Mouse (Mus musculus) brain, adult 2 months (tissue): ENCODE data around the gene Ubb.

Experiments
- DNase-seq: peaks from one replicate; pipeline ENCODE4 v3.0.0; 2011; ENCODE audit warnings: low read depth, low spot score

The Ubb gene

DNA sequence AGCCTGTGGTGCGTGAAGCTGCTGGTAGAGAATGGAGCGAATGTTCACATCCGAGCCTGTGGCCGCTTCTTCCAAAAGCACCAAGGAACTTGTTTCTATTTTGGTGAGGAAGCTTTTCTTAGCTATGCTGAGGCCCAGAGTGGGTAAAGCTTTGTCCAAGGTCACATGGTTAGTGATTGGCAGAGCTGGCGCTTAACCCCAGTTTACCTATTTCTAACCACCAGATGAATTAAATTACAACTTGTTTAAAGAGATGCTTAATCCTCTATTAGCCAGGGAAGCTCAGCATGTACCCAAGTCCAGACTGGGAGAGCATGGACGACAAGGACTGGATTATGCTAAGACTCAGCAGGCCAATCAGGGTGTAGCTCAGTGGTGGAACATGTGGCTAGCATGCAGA, 32.1 kb downstream of the Ubb start:
- no peak for DNase-seq

DNA sequence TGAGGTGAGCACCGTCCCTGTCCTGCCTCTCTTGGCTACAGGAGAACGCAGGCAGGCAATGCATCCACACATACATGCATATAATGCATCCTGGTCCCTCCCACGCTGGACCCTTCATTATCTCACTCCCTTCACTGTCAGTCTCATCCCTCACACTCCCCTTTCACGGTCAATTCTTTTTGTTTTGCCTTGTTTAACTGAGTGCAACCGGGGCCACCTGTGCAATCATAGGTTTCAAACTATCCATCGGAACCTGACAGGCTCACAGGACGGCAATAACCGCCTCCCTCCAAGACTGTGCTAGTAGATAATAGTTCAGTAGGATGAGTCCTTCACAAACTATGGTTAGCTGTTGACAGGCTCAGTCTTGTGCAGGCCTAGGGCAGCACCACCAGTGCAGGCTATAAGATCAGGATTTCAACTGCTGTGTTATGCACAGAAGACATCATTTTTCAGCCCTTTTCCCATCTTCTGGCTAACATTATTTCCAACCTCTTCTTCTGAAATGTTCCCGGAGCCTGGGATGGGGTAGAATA, 33.8 kb downstream of the Ubb start:
- no peak for DNase-seq

DNA sequence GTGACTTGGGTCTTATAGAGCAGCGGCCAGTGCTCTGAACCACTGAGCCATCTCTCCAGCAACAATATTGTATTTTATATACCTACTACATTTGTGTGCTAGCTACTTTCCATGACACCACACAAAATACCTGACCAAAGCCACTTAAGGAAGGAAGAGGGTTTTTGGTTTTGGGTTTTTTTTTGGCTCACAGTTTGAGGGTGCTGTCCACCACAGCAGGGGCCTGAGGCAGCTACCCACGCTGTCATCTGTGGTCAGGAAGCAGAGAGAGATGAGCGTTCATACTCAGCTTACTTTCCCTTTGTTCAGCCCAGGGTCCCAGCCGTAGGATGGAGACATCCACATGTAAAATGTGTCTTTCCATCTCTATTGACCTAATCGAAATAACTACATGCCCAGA, 36.1 kb downstream of the Ubb start:
- DNase-seq = no peak

DNA sequence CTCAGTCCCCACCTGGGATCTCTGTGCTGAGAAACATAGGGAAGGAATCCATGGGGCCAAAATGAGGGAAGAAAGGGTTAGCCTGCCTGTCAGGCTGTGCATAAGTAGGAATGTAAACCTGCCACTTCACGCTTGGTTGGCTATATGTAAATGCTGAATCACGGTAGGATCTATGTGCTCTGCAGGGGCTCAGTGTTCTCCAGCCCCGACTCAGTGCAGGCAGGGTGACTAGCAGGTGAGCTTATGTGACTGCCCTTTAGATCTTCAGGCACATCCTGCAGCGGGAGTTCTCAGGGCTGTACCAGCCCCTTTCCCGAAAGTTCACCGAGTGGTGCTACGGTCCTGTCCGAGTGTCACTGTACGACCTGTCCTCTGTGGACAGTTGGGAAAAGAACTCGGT, 38.4 kb downstream of the Ubb start:
- no peak for DNase-seq

DNA sequence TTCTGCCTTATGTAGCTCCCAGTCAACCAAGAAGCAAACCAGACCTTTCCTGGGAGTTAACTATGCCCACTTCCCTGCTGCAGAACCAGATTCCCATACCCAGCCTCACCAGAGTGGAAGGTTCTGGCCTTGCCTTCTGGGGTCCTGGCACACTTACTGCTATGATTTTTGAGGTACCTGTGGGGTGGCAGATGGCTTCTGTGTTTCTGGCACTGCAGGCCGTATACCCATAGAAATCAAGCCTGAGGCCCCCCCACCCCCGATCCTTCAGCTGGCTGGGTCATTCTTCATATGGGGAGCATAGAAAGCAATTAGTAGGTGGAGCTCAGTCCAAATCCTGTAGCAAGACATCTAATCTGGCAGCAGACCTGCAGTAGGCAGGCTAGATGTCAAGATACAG, 40.1 kb downstream of the Ubb start:
- DNase-seq = peak; percentile 92

DNA sequence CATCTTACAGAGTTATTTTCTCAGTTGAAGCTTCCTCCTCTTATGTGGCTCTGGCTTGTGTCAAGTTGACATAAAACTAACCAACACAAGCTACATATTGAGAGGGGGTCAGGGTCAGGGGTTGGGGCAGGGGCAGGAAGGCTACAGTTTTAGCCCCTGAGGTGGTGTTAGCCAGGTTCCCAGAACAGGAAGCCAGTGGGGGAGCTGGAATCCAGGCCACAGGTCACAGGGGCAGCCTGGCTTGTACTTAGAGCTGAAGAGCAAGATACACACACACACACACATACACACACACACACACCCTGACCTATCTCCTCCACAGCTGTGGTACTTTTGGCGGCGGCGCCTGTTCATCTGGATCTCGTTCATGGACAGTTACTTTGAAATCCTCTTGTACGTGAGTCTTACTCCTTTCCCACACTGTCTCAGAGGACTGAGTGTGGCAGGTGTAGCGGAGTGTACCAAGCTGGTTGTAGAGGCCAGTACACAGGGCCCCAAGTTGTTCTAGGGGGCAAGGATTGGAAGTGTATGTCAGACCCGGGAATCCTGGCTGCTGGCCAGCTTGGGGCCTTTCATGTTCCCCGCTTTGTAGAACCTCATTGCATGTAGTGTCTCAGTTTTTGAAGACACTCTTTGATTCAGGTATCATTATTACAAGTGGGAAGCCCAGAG, 41.1 kb downstream of the Ubb start:
- DNase-seq = no peak

DNA sequence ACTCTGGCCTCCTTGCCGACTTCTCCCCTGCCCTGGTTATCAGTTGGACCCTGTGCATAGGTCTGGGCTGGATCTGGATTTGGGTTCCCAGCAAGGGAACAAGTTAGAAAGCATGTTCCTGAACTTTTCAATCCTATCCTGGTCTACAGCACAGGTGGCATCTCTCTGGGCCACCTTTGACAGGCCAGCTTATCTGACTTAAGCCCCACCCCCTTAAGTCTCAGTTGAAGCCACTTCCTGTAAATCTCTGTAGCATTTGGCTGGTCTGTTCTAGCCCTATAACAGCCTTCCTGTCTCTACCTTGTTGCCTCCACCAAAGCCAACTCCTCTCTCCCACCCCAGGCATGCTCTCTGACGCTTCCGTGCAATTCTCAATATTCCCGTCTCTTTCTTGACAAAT, 47.6 kb downstream of the Ubb start:
- no peak for DNase-seq

DNA sequence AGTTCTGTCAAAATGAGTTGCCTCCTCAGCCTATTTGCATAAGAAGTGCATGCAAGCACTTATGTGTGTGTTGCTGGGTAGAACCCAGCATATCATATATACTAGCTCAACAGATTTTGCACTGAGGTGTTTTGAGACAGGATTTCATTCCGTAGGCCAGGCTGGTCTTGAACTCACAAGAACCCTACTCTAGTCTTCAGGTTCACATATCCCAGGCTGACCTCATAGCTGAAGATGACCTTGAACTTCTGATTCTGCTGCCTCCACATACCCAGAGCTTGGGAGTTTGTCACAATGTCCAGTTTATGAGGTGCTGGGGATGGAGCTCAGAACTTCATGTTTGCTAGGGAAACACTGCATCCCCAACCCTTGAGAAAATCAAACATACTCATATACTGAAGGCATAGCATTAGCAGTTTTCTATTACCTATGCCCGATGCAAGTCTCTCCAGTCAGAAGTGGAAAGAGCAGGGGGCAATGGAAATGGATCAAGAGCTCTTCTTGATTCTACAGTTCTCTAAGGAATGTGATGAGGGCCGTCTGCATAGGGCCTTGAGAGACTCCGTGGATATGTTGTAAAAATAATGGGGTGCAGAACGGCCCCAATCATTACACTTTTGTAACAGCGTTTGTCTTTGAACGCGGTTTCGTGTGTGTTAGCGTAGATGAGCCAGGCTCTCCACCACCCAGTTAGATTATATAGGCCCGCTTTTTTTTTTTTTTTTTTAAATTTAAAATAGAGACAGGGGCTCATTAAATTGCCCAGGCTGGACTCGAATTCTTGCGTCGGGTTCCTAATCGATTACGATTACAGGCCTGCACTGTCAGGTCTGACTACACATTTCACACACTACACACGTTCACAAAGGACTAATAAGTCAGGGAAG, 51.0 kb downstream of the Ubb start:
- no peak for DNase-seq
